Mouse (Mus musculus) natural killer cell, adult 2 months (primary cell): ENCODE data around the gene Dglucy.

Experiments used
- DNase-seq, 2 experiments: peaks; one replicate each; pipeline ENCODE4 v3.0.0; 2022; ENCODE audit warnings: low spot score in 2 of 2

The Dglucy gene

DNA sequence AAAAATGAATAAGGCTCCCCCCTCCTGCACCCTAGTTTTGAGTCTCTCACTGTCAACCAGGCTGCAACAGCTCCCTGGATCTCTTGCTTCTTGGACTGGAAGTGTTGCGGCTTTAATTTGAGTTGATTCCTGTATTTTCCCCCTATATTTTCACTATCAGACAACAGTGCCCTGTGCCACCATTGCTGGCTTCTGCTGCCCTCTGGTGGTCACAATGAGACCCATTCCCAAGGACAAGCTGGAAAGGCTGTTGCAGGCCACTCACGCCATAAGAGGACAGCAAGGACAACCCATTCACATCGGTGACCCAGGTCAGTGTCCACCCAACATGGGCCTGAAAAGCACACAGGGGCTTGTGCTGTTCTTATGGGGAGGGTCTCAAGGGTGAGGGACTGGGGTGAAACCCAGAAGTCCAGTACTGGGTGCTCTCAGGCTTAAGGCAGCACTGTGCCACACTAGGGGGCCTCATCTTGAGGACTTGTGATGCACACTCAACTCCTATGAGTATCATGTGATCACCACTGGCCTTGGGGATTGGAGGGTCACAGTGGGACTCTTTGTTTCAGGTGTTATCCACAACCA is 62.4 kb downstream of the Dglucy start:
- peak; percentile 58 to 75 for DNase-seq

- no peak for DNase-seq
These were observed 64.3 kb downstream of the Dglucy start for GRCm38 (mm10) chr12:100843171-100843570.

DNA sequence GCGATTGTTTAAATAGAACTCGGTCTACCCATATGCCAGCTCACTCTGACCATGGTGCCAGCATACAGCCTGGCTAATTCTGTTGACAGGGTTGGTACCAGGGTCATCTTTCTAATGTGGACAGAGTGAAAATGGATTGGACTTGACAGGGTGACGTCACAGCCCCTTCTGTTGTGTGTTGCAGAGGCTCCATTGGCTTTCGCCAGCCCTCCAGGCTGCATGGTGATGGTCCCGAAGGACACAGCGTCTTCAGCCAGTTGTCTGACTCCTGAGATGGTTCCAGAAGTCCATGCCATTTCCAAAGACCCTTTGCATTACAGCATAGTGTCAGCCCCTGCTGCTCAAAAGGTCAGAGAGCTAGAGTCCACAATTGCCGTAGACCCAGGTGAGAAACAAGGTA is 65.7 kb downstream of the Dglucy start:
- DNase-seq, result no peak

- DNase-seq, result no peak
These were observed 67.0 kb downstream of the Dglucy start for GRCm38 (mm10) chr12:100845829-100846228.

DNA sequence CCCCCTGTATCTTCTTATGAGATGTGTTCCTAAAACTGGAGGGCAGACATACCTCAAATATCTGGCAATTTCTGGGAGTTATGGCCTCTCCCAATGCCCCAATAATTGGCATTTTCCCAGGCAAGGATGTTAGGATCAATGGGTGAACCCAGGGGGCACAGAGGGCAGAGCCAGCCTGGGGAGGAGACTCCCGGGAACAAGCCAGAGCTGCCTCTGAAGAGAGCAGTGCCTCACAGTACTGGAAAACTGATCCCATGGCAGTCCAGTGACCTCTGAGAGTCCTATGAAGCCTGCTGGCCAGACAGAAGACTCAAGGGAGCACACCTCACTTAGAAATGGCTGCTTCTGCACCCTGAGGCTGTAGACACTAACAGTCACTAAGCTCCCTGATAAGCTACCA is 67.7 kb downstream of the Dglucy start:
- no peak for DNase-seq

GRCm38 (mm10) chr12:100847437-100848080 is 68.7 kb downstream of the Dglucy start:
- no peak for DNase-seq

GRCm38 (mm10) chr12:100849421-100850138 is 70.7 kb downstream of the Dglucy start:
- DNase-seq, result peak; percentile 62 to 64

DNA sequence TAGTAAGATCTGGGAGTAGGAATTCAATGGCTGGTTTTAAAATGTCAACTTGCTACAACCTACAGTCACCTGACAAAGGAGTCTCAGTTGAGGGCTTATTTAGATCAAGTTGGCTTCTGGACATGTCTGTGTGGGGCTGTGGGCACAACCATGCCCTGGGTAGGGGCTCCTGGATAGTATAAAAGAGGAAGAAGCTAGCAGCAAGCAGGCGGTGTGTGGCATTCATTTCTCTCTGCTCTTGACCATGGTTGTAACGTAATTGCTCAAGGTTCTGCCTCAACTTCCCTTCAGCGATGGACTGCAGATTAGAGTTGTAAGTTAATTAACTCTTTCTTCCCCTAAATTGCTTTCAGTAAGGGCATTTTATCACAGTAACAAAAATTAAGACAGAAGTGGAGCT is 73.5 kb downstream of the Dglucy start:
- DNase-seq, result no peak

- DNase-seq, result peak in 1 of 2 experiments; percentile 17
These were observed 77.5 kb downstream of the Dglucy start for GRCm38 (mm10) chr12:100856337-100856736.

DNA sequence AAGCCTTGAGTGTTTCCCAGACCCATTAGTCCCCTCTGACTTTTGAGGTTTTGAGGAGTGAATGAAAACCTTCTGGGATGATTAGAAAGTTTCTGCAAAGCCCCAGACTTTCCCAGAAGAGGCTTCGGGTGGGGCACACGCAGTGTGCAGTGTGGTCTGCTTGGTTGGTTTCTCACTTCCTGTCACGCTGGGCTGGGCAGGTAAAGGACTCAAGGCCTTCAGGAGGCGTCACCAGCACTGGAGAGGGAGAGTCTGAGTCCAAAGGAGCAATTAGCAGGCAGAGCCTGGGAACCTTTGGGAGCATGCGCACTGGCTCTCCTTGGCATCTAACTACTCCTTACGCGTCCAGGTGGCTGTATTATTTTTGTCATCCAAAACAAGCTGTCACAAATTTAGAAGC is 78.9 kb downstream of the Dglucy start:
- peak; percentile 26 to 35 for DNase-seq

GRCm38 (mm10) chr12:100862272-100862671 is 83.4 kb downstream of the Dglucy start:
- DNase-seq, result no peak

GRCm38 (mm10) chr12:100862856-100863446 is 84.1 kb downstream of the Dglucy start:
- DNase-seq, result no peak

- DNase-seq, result no peak
These were observed 86.2 kb downstream of the Dglucy start for GRCm38 (mm10) chr12:100865072-100865471.

GRCm38 (mm10) chr12:100865509-100866078 is 86.7 kb downstream of the Dglucy start:
- no peak for DNase-seq

DNA sequence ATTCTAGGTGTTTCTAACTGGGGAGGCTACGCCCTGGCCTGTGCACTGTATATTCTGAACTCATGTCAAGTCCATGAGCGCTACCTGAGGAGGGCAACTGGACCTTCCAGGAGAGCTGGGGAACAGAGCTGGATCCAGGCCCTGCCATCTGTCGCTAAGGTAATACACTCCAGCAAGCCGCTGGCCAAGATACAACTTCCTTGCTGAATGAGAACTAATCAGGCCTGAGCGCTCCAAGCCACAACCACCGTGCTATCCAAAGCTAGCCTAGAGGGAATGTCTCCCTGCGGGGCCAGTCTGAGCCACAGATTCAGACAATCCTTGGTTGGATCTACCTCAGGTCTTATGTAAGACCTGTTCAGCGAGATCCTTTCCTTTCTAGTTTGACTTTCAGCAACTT is 88.2 kb downstream of the Dglucy start:
- DNase-seq, result no peak

DNA sequence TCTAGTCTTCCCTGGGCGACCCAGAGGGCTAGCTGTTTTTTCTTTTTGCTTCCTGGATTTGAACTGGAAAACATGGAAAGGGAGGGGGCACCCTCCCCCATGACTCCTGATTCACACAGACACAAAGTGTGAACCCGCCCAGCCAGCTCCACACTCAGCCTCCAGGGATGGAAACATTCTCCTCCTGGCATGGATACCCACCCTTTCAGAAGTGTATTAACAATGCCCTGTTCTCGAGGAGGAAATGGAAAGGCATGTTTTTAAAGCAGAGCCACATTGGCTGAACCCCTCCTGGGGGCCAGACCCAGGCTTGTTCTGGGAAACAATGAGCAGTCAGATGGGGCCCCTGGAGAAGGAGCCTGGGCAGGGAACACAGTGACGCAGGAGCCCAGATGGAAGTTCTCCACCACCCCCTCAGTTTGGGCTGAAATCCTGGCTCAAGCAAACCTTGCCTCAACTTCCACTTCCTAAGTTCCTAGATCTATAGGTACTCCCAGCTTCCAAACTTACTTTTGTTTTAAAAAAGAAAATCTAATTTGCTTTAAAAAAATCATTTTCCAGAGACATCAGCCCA is 89.3 kb downstream of the Dglucy start:
- DNase-seq, result no peak

GRCm38 (mm10) chr12:100871234-100871633 is 92.4 kb downstream of the Dglucy start:
- DNase-seq, result no peak

- DNase-seq, result no peak
These were observed 93.0 kb downstream of the Dglucy start for GRCm38 (mm10) chr12:100871841-100872240.

DNA sequence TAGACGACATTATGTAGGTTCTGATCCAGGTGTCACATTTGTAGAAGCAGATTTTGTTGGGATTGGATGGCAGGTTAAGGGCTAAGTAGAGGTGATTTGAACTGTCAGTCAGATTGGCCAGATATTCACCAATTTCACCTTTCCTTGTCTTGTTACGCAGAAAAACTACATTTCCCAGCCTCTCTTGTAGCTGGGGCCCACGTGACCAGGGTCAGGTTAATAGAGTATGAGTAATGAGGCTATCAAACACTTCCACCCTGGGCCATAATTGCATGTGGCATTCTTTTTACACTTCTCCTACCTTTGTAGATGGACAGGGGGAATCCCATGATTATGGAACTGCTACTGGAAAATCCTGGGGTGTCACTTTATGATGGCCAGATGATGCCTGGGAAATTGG is 94.8 kb downstream of the Dglucy start:
- no peak for DNase-seq

GRCm38 (mm10) chr12:100875553-100875952 is 96.7 kb downstream of the Dglucy start:
- no peak for DNase-seq

DNA sequence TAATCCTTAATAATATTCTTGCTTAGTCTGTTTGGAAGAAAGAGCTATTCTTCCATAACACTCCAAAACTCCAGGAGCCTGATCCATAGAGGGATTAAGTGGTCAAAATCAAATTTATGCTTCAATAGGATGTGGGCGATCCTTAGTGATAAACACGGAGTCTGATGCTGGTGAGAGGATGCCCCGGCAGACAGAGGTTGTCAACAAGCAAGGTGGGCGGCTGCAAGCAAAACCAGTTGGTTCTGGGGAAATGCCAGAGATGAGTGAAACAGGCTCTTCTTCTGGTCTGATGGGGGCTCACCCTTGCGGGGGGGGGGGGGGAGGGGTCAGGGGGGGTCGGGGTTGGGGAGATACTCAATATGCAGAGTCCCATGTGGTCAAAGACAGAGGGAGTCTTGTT is 97.1 kb downstream of the Dglucy start:
- DNase-seq, result no peak

GRCm38 (mm10) chr12:100877936-100878335 is 99.1 kb downstream of the Dglucy start:
- DNase-seq, result no peak
